Mouse (Mus musculus): ENCODE measurements around the gene Fmo3.

- no peak for TF ChIP-seq GATA1 (IDR thresholded peaks at IDR 0.05; ENCODE audit: borderline replicate concordance, low read length)
- TF ChIP-seq FLI1 (IDR thresholded peaks at IDR 0.05; ENCODE audit: low read length), result no peak
Observed at GRCm38 (mm10) chr1:163001271-163001829, 17.0 kb upstream of the Fmo3 start.

Measured in megakaryocyte, embryonic 14.5 days (primary cell).